8 mouse cellular contexts compared by ENCODE assay signal in genomic region chr1:66816837-66817452, GRCm38 (mm10). TPM values are rescaled to one million over a fixed set of nuclear protein-coding genes. Genes with fewer than 3 reads are reported as not detected.
DNase-seq lines count a peak whose midpoint lies in the region; ATAC-seq and TF ChIP-seq lines count a peak whose summit lies in the region.

No protein-coding gene starts in this region.

- H3K79me2 ChIP-seq in MEL (ENCODE audit: control insufficient read depth, insufficient read depth, low read length, poor library complexity): peaks cover 5% of the 10 kb centered on the region; the same call in 1 of the 2 replicates

- peaks cover 3 to 7% of the 10 kb centered on the region in 2 experiments for H3K4me1 ChIP-seq in MEL (ENCODE audit: control insufficient read depth in 1 of 2, insufficient read depth in 2 of 2, low read length in 2 of 2)
- peaks cover 20% of the 10 kb centered on the region for H3K4me1 ChIP-seq in forebrain, embryonic 16.5 days (replicated peaks; ENCODE audit: control insufficient read depth, insufficient read depth, low read length)
- peaks cover 7% of the 10 kb centered on the region; the same call in 1 of the 2 replicates for H3K4me1 ChIP-seq in lung, embryonic 14.5 days (ENCODE audit: insufficient read depth)

- peak; percentile 89 for DNase-seq in MEL (ENCODE audit: low read depth, low spot score)
- peak; percentile 83 to 98 for DNase-seq in cerebellum, adult 18-20 months
- peak; percentile 96 to 97 for DNase-seq in heart, postnatal 36 days
- peak; percentile 86 to 96 for DNase-seq in layer of hippocampus, adult 8-10 months (ENCODE audit: low spot score in 2 of 2)
- peak; percentile 95 for DNase-seq in lung, embryonic 14.5 days
- peak; percentile 92 for DNase-seq in testis, postnatal 14 days (ENCODE audit: low spot score)

- TF ChIP-seq EP300 in MEL (IDR thresholded peaks at IDR 0.05; ENCODE audit: low read depth in 1 of 2, low read length in 2 of 2): no peak

- H3K9me3 ChIP-seq in MEL (replicated peaks; ENCODE audit: insufficient read depth, low read length): no peaks in the 10 kb centered on the region
- H3K9me3 ChIP-seq in forebrain, embryonic 16.5 days (ENCODE audit: control insufficient read depth, low read length): no peaks in the 10 kb centered on the region
- no peaks in the 10 kb centered on the region for H3K9me3 ChIP-seq in lung, embryonic 14.5 days (ENCODE audit: low read depth, low read length)

- H3K9ac ChIP-seq in MEL (ENCODE audit: control insufficient read depth, low read depth, low read length, poor library complexity, severe bottlenecking): peak overlapping the region; percentile 98
- peak overlapping the region; percentile 98 for H3K9ac ChIP-seq in forebrain, embryonic 16.5 days (replicated peaks; ENCODE audit: low read depth, low read length)
- H3K9ac ChIP-seq in lung, embryonic 14.5 days: peak overlapping the region; percentile 88

- peak overlapping the region; percentile 67 for H3K4me2 ChIP-seq in forebrain, embryonic 16.5 days (ENCODE audit: low read length)
- H3K4me2 ChIP-seq in lung, embryonic 14.5 days: peak overlapping the region; percentile 85

- no peak for TF ChIP-seq POLR2A in MEL (IDR thresholded peaks at IDR 0.05; ENCODE audit: control insufficient read depth in 1 of 2, insufficient read depth in 1 of 2, low read depth in 1 of 2, low read length in 2 of 2, poor library complexity in 1 of 2)

- H3K36me3 ChIP-seq in MEL (ENCODE audit: control insufficient read depth in 1 of 2, insufficient read depth in 2 of 2, low read length in 2 of 2): peaks cover 0 to 9% of the 10 kb centered on the region in 2 experiments; a peak in 2 of 4 replicates
- no peaks in the 10 kb centered on the region for H3K36me3 ChIP-seq in forebrain, embryonic 16.5 days (ENCODE audit: control insufficient read depth, insufficient read depth)
- no peaks in the 10 kb centered on the region for H3K36me3 ChIP-seq in lung, embryonic 14.5 days (ENCODE audit: insufficient read depth)

- intact Hi-C loops in heart, postnatal 36 days (cut with DNase I): loop anchor here (2.0 to 5.0 kb wide), 3 partner anchors 46 to 116 kb away; partner anchors contain the start of genes Acadl and Rpe

- no peaks in the 10 kb centered on the region for H3K27me3 ChIP-seq in MEL (ENCODE audit: control insufficient read depth in 1 of 2, insufficient read depth in 2 of 2, low read length in 2 of 2)
- H3K27me3 ChIP-seq in forebrain, embryonic 16.5 days (replicated peaks; ENCODE audit: control insufficient read depth, insufficient read depth, low read length): no peaks in the 10 kb centered on the region
- H3K27me3 ChIP-seq in lung, embryonic 14.5 days (ENCODE audit: insufficient read depth, low read length): no peaks in the 10 kb centered on the region

- H3K27ac ChIP-seq in MEL (ENCODE audit: control insufficient read depth, low read depth, low read length): peak overlapping the region; percentile 87
- H3K27ac ChIP-seq in forebrain, embryonic 16.5 days (ENCODE audit: low read length): peak overlapping the region; percentile 93
- H3K27ac ChIP-seq in lung, embryonic 14.5 days (ENCODE audit: low read depth): peak overlapping the region; percentile 97

- TF ChIP-seq CTCF in MEL (IDR thresholded peaks at IDR 0.05 in 2 of 3, conservative IDR thresholded peaks at IDR 0.05 in 1 of 3; ENCODE audit: control insufficient read depth in 1 of 3, insufficient read depth in 1 of 3, low read depth in 2 of 3, low read length in 3 of 3, poor library complexity in 1 of 3, severe bottlenecking in 1 of 3): no peak
- TF ChIP-seq CTCF in lung, embryonic 14.5 days (IDR thresholded peaks at IDR 0.05; ENCODE audit: low read depth): no peak

- H3K4me3 ChIP-seq in MEL (ENCODE audit: control insufficient read depth in 1 of 2, insufficient read depth in 1 of 2, low read depth in 2 of 2, low read length in 2 of 2): peak overlapping the region; percentile 92 to 94
- peak overlapping the region; percentile 86 for H3K4me3 ChIP-seq in forebrain, embryonic 16.5 days (replicated peaks; ENCODE audit: low read length)
- H3K4me3 ChIP-seq in lung, embryonic 14.5 days (ENCODE audit: low read depth, low read length): peak overlapping the region; percentile 67

- WGBS in forebrain, embryonic 16.5 days: 0% methylated on average over 28 of the region's 63 CpGs
- under 1% methylated on average over 43 of the region's 63 CpGs for WGBS in lung, embryonic 14.5 days

- TF ChIP-seq RAD21 in MEL (IDR thresholded peaks at IDR 0.05; ENCODE audit: low read depth, low read length): no peak

- ATAC-seq in forebrain, embryonic 16.5 days: peak; percentile 84
- peak; percentile 88 for ATAC-seq in lung, embryonic 14.5 days (ENCODE audit: insufficient read depth)
- peak; percentile 67 for ATAC-seq in neutrophil, adult 5-6 weeks (ENCODE audit: extremely low read depth, insufficient number of reproducible peaks, low FRiP score, poor library complexity, severe bottlenecking)

TF ChIP-seq in MEL, 35 proteins besides CTCF, POLR2A, EP300 and RAD21:
- no peak for TF ChIP-seq TBP (IDR thresholded peaks at IDR 0.05; ENCODE audit: low read depth, low read length)
- no peak for TF ChIP-seq KAT2A (conservative IDR thresholded peaks at IDR 0.05; ENCODE audit: low read depth, low read length)
- peak; percentile 29 to 83; a peak in 3 of 4 replicates for TF ChIP-seq USF2 (IDR thresholded peaks at IDR 0.05; ENCODE audit: borderline replicate concordance in 1 of 2, insufficient read depth in 1 of 2, low read depth in 1 of 2, low read length in 2 of 2)
- peak; percentile 85 for TF ChIP-seq MAX (IDR thresholded peaks at IDR 0.05; ENCODE audit: low read length)
- TF ChIP-seq ZKSCAN1 (IDR thresholded peaks at IDR 0.05; ENCODE audit: low read depth, low read length): no peak
- no peak for TF ChIP-seq MYC (IDR thresholded peaks at IDR 0.05; ENCODE audit: low read depth, low read length)
- peak; percentile 70; the same call in 1 of the 2 replicates for TF ChIP-seq MAZ (IDR thresholded peaks at IDR 0.05; ENCODE audit: low read depth, low read length)
- TF ChIP-seq JUND (IDR thresholded peaks at IDR 0.05; ENCODE audit: low read depth, low read length): no peak
- no peak for TF ChIP-seq SMC3 (IDR thresholded peaks at IDR 0.05; ENCODE audit: low read depth, low read length)
- no peak for TF ChIP-seq MAFK (IDR thresholded peaks at IDR 0.05; ENCODE audit: borderline replicate concordance, low read depth, low read length)
- no peak; the same call in 1 of the 2 replicates for TF ChIP-seq BHLHE40 (IDR thresholded peaks at IDR 0.05; ENCODE audit: borderline replicate concordance, low read depth, low read length)
- TF ChIP-seq NELFE (IDR thresholded peaks at IDR 0.05; ENCODE audit: low read depth, low read length): peak; percentile 42
- TF ChIP-seq CHD1 (IDR thresholded peaks at IDR 0.05; ENCODE audit: low read depth, low read length): no peak
- TF ChIP-seq E2F4 (IDR thresholded peaks at IDR 0.05; ENCODE audit: borderline replicate concordance, low read depth, low read length): no peak
- TF ChIP-seq MEF2A (IDR thresholded peaks at IDR 0.05; ENCODE audit: extremely low read depth, insufficient replicate concordance, low read depth, low read length, poor library complexity, severe bottlenecking): no peak
- TF ChIP-seq HCFC1 (IDR thresholded peaks at IDR 0.05; ENCODE audit: low read depth, low read length): no peak
- no peak; the same call in 1 of the 2 replicates for TF ChIP-seq ETS1 (IDR thresholded peaks at IDR 0.05; ENCODE audit: low read depth, low read length)
- peak; percentile 78 for TF ChIP-seq NRF1 (IDR thresholded peaks at IDR 0.05; ENCODE audit: insufficient read depth, low read depth, low read length, poor library complexity, severe bottlenecking)
- no peak for TF ChIP-seq POLR2AphosphoS2 (IDR thresholded peaks at IDR 0.05; ENCODE audit: low read length)
- peak; percentile 95 for TF ChIP-seq USF1 (IDR thresholded peaks at IDR 0.05; ENCODE audit: low read depth, low read length)
- 0 out of 2 replicates have a peak, but pooled peaks have one; percentile 4 for TF ChIP-seq MXI1 (IDR thresholded peaks at IDR 0.05; ENCODE audit: low read depth, low read length)
TF ChIP-seq in MEL: peak in this region for 7.

RNA-seq across cellular contexts. Expression of gene Kansl1l, which starts 0.4 kb away (rescaled TPM):
- total RNA-seq in MEL (2012; rRNA removed): 1.8 and 1.9 TPM in 2 replicates
- 1 to 10 TPM in 1 of 2 experiments, not detected in 1; 1.9 TPM for polyA plus RNA-seq in MEL (2012; ENCODE audit: insufficient read depth in 1 of 2, insufficient read length in 2 of 2, low read depth in 1 of 2, low replicate concordance in 2 of 2, missing spikeins in 1 of 2)
- polyA plus RNA-seq in forebrain, embryonic 16.5 days (2015; fragmentation: Nextera tagmentation; extraction: Ambion mirVana): 15.0 and 15.5 TPM in 2 replicates
- total RNA-seq in heart, postnatal 36 days (2021): 10 to 100 TPM; 22.2 to 23.2 TPM
- 10 to 100 TPM; 20.3 to 22.5 (median 20.9) TPM for total RNA-seq in layer of hippocampus, adult 8-10 months (2022)
- polyA plus RNA-seq in lung, embryonic 14.5 days (2014; fragmentation: Nextera tagmentation; extraction: Ambion mirVana): 21.9 and 22.3 TPM in 2 replicates
- 44.1 and 50.0 TPM in 2 replicates for total RNA-seq in neutrophil, adult 5-6 weeks (2017)

RNA-seq across cellular contexts. Expression of gene Acadl, which starts 46.1 kb away (rescaled TPM):
- total RNA-seq in MEL (2012; rRNA removed): 0.07 and 0.12 TPM in 2 replicates
- polyA plus RNA-seq in MEL (2012; ENCODE audit: insufficient read depth in 1 of 2, insufficient read length in 2 of 2, low read depth in 1 of 2, low replicate concordance in 2 of 2, missing spikeins in 1 of 2): under 1 TPM in 1 of 2 experiments, not detected in 1; 0.32 TPM
- polyA plus RNA-seq in forebrain, embryonic 16.5 days (2015; fragmentation: Nextera tagmentation; extraction: Ambion mirVana): 33.0 and 38.8 TPM in 2 replicates
- total RNA-seq in heart, postnatal 36 days (2021): 1,000 to 10,000 TPM; 1,167 to 1,246 TPM
- 10 to 100 TPM; 32.9 to 37.0 (median 33.7) TPM for total RNA-seq in layer of hippocampus, adult 8-10 months (2022)
- polyA plus RNA-seq in lung, embryonic 14.5 days (2014; fragmentation: Nextera tagmentation; extraction: Ambion mirVana): 128 and 140 TPM in 2 replicates
- 28.1 and 29.6 TPM in 2 replicates for total RNA-seq in neutrophil, adult 5-6 weeks (2017)

Comparison
In these comparisons a context has a peak if more than half of its experiments do, and no peak if none do; other contexts are left out.
1. Peak in every context shown above with its lines: DNase-seq, ATAC-seq, H3K4me3 ChIP-seq and H3K27ac ChIP-seq.
2. RNA of gene Acadl, which starts 46.1 kb away (total RNA-seq): 1,167 to 1,246 TPM in heart, postnatal 36 days; 32.9 to 37.0 TPM in layer of hippocampus, adult 8-10 months, 28.1 to 29.6 TPM in neutrophil, adult 5-6 weeks and 0.07 to 0.12 TPM in MEL; every median in the first group is over 10 times any median in the second.